Mouse (Mus musculus): ENCODE results near the gene F2rl1.
"Not testable (repeated sequence)": the region's sequence is repeated elsewhere in the genome, so short reads cannot be mapped to it uniquely, and the experiment has no call there.

The F2rl1 gene

DNA sequence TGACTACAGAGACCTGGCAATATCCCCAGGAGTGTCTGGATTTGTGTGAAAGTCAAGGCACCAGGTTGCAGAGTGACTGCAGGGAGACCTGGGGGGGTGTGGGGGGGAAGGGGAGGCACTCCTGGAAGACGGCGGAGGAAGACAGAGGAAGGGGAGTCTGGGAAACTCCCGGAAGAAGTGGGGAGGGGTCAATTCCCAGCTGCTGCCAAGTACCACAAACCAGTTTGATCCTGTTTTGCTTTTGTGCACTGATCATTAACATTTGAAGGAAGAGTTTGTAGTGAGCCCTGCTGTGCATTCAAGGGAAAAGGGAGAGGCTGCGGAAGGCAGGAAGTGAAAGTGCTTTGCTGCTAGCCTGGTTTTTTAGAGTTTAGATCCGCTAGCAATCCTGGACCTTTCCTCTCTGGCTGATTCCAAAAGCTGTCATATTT is 9.1 kb upstream of the F2rl1 start:
- in situ Hi-C loops (cut with MboI): no loop called here

DNA sequence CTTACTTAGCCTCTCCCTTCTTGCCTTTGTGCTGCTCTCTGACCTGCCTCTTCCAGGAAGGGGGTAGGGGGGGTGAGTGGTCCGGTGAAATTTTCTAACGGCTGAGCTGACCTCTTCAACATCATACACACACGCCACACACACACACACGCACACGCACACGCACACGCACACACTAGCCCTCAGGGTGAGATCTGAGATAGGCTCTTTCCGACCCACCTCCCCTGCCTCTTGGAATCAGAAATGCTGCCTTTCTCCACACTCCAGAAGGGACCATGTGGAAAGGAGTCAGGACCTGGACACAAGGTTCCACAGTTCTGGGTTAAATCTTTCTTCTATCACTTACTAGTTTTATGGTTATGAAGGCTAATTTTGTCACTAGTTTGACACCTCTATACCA is 8.6 kb upstream of the F2rl1 start:
- in situ Hi-C loops (cut with MboI): no loop called here

DNA sequence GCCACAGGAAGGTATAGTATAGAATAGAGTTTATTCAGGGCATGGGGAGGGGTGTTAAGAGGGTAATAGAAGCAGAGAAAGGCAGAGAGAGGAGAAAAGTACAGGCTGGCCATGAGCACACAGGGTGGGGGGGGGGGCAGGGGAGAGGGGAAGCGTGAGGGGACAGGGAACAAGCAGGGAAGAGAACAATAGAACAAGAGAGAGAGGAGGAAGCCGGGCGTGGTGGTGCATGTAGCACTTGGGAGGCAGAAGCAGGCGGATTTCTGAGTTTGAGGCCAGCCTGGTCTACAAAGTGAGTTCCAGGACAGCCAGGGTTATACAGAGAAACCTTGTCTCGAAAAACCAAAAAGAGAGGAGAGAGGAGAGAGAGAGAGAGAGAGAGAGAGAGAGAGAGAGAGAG is 8.1 kb upstream of the F2rl1 start:
- in situ Hi-C loops (cut with MboI): not testable (repeated sequence)

DNA sequence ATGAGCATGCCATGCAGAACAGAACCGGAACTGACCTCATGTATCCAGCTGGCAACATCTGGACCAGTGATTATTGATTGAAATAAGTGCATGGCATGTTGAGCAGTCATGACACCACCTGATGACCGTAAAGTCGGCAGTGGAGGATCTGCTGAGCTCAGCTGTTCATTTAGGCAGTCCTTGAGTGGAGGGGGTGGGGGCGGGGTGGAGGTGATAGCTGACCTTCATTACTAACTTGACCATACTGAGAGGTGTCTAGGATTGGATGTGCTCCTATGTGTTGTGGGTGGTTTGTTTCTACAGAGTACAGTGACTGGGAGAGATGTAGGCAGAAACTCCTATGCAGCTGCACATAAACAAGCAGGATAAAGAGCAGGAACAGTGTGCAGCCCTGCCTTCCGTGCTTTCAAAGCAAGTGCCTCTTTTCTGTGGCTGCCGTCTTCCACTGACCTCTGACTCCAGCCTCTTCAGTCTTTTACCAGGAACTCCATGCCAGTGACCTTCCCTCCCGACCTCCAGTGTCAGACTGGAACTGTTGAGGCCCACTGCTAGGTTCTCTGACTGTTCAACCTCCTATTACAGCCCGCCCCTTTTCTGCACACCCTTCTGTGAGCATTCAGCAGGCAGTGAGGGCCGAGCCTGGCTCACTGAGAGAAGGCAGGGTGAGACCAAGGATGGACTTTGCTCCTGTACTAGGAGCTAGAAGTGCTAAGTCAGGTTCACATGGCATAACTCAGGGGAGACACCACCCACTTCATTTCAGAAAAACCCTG is 6.4 kb upstream of the F2rl1 start:
- in situ Hi-C loops (cut with MboI): no loop called here

DNA sequence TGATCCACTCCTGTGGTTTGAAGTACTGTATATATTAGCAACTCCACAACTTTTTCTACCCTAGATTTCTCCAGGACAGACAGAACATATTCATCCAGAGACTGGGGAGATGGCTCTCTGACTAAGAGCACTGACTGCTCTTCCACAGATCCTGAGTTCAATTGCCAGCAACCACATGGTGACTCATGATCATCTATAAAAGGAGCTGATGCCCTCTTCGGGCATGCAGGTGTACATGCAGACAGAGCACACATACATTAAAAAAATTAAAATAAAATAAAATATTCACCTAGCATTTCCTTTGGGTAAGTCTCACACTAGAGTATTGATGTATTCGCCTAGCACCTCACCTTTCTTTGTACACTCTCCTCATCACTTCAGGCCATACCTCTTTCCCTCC is 4.2 kb upstream of the F2rl1 start:
- in situ Hi-C loops (cut with MboI): no loop called here

DNA sequence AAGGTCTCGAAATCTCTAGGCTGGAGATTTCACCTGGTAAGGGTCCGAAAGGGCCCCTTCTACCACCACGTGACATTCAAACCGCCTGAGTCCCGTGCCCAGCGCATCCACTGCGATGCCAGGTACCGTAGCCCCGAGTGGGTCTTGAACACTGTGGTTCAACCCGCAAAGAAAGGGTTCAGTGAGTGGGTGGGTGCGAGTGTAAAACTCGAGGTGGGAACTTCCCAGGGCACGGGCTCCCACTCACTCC is 678 bp downstream of the F2rl1 start:
- in situ Hi-C loops (cut with MboI): no loop called here

DNA sequence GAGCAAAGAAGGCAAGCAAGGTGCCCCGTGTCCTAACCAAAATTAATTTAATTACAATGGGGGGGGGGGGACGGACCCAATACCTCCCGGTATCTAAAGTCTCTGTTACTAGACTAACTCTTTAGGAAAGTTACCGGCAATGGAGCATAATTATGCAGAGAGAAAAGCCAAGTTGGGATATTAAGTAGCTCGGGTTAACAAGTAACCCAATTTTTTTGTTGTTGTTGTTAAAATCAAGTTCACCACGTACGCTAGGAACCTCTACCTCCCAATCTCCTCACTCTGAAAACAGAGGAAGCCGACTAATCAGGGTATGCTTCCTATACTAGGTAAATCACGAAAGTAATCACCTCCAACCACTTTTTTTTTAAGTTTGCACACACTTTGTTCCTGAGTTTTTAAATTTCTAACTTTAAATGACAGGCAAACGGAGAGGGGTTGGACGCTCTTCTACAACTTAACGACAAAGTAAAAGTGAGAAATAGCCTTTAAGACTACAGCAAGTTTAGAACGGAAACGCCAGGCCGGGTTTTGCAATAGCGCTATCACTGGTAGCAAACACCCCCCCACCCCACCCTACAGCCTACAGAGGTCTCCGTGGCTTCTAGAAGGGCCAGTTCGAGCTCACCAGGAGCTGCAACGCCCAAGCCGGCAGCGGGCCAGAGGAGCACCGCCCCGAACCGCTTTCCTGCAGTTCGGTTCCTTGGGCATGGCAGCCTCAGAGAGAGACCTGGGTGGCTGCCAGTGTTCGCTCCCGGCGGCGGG is 1.2 kb downstream of the F2rl1 start:
- in situ Hi-C loops (cut with MboI): no loop called here

DNA sequence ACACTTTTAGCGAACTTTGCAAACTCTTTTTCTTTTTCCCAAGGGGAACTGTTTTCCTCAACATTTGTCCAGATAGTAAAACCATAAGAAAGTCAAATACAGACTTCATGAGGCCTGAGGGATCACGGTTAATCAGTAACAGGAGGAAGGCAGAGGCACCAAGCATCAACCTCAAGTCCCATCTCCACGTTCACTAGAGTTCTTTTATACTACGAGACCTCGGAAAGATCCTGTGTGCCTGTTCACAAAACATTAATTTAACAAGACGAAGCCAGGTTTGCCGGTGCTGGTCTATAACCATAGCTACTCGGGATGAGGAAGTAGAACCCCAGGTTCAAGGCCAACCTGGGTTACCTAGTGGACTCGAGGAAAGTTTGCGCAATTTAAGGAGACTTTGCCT is 2.9 kb downstream of the F2rl1 start:
- in situ Hi-C loops (cut with MboI): no loop called here

DNA sequence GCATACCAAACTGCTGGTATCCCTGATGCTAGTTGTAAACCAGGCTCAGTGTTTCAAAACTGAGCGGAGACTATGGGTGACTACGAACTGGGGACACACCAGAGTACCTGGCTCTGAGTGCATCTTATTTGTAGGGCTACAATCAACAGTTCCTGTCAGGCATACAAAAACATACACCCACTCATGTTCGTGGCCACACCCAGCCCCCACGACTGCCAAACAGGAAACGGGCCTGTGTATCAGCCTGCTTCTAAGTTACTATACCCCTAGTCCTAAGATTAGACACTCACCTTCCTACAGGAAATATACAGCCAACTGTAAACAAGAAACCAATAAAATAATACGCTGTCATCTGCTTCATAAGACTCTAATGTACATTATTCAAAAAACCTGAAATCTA is 4.0 kb downstream of the F2rl1 start:
- in situ Hi-C loops (cut with MboI): no loop called here

DNA sequence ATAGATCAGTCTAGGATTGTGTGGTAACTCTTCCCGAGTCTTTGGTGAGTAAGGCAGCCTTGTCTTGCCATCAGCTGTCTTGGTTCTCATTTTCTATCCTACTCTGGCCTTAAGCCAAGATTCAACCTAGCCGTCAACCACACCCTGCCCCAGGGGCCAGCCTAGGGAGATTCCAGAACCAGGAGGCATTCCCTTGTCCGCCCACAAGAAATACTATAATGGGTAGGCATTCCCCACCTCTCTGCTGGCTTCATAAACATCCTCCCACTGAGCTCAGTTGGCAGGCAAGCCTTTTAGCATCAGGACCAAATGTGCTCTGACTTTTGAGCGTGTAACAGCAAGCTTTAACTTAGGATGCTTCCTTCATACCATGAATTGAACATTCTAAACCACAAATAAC is 10.3 kb downstream of the F2rl1 start:
- in situ Hi-C loops (cut with MboI): no loop called here

DNA sequence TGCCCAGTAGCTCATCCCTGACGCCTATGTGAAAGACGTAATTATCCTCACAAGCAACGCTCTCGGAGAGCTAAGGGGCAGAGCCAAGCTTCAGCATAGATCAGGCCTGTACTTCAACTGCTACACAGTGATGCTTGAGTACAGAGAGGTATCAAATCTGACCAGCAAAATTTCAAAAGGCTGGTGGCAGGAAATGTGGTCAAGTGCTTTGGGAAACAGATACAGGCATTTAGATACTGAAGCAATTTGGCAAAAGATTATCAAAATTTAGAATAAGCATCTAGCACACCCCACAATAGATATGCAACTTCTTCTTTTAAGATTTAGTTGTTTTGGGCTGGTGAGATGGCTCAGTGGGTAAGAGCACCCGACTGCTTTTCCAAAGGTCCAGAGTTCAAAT is 15.0 kb downstream of the F2rl1 start:
- in situ Hi-C loops (cut with MboI): no loop called here

DNA sequence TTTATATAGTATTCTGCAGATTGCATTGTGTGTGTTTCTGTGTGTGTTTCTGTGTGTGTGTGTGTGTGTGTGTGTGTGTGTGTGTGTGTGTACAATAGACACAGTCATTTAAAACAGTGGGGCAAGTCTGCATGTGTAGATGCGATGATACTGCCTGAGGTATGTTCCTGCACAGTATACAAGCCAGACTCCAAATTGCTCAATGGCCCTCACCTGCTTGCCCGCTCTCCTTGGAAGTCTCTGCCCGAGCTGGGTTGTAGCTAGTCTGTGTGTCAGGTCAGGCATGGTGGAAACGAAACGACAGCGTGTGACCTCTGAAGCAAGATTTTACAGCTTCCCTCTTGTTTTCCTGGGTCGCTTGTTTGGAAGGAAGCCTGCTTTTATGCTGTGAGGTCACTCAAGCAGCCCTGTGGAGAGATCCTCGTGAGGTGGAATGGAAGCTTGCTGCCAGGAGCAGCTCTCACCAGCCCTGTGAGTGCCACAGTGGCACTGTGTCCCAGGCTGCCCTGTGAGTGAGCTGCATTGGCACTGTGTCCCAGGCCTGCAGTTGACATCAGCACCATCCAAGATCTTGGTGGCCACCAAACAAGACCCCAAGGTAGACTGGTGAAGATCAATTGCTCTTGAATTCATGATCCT is 21.6 kb downstream of the F2rl1 start:
- in situ Hi-C loops (cut with MboI): no loop called here

DNA sequence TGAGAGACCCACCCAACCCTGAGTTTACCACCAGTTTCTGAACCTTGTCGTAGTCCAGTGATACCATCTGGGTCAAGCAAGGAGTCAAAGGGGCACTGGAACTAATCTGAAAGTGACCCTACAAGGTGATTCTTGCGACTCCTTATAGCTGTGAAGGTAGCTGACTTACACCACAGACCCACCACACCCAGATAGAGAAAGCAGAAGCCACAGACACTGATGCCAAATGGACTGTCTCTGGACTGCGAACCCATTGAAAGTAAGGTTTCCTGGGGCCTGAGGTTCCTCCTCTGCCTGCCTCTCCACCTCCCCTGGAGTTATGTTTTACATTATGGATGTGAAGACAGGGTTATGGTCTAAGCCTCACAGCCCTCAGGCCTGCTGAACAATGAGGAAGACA is 28.4 kb downstream of the F2rl1 start:
- in situ Hi-C loops (cut with MboI): no loop called here

DNA sequence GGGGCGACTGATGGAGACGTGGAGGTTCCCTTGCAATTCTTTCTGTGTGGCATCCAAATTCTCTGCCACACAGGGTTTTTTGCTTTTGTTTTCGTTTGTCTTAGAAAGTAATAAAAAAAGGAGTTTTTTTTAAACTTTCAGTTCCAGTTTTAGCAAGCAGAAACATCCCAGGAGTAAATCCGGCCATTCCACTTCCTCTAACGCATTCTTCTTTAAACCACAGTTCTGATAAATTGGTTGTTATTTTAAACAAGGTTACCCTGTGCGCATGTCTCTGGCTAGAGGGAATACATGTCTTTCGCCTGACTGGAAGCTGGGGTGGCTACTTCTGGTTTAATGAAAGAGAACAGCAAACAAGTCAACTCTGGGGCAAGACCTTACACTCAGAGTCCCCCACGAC is 30.2 kb downstream of the F2rl1 start:
- in situ Hi-C loops (cut with MboI): no loop called here

DNA sequence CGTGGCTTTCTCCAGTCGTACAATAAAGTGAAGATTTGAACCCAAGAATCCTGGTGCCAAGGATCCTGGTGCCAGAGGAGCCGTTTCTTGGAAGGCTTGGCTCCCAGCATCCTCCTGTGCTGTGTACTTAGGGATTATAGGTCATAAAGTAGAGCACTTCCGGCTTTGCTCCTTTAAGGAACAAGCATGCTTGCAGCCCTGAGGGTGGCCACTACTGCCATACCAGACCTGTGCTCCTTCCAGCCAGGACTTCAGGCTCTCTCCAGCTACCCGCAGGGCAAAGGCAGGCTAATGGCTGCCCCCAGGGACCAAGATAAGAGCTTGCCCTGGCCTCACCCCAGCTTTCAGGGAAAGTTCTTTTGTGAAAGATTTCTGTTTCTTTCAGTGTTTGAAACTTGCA is 31.7 kb downstream of the F2rl1 start:
- in situ Hi-C loops (cut with MboI): no loop called here

DNA sequence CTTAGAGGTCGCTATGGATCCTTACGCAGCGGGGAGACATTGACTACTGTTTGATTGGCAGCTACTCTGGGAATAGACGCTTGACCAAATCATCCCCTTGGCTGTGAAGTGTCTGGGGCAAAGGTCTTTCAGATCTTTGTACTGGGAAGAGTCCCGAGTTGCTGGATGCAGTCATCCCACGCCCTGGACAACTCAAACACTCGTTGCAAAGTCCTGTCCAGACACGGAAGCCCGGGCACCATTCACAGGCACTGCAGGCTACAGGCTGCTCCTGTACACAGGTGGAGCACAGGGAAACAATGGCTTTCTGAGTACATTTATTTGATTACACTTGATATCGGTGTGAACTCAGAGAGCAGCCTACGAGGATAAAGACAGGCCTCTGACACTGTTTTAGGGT is 33.7 kb downstream of the F2rl1 start:
- in situ Hi-C loops (cut with MboI): no loop called here

DNA sequence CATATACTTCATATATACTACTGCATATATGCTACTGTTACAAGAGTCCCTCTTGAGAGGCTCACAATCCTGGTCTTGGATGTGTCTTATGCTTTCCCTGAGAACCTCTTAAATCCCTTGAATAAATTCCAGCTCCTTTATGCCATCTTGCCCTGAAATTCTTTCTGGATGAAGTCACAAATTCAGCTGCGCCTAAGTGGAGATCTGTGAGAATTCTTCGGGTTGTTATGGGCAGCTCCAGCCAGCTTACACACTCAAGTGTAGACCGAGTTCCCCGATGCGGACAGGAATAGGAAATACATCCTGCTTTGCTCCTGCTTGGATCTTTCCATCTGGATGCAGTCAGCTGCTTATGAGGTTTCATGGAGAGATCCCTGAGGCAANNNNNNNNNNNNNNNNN is 40.4 kb downstream of the F2rl1 start:
- in situ Hi-C loops (cut with MboI): loop anchor here (10.0 kb wide), 1 partner anchor 100 kb away; no protein-coding TSS in a partner anchor

DNA sequence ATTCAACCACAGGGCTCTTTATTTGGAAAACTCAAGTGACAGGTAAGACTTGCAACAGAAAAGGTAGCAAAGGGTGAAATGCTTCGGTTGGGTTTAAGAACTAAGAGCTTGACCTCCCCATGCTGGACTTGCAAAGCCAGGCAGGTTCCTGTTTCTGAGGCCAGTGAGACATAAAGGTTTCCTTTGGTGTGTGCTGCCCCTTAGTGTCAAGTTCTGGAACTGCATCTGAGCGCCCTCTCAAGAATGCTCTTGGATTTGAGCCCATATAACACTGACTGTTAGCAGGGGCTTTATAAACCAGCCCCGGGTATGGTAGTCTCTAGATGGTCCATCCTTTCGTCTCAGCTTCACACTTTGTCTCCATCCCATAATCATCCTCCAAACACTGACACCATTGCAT is 43.6 kb downstream of the F2rl1 start:
- in situ Hi-C loops (cut with MboI): loop anchor here (10.0 kb wide), 1 partner anchor 97 kb away; no protein-coding TSS in a partner anchor

DNA sequence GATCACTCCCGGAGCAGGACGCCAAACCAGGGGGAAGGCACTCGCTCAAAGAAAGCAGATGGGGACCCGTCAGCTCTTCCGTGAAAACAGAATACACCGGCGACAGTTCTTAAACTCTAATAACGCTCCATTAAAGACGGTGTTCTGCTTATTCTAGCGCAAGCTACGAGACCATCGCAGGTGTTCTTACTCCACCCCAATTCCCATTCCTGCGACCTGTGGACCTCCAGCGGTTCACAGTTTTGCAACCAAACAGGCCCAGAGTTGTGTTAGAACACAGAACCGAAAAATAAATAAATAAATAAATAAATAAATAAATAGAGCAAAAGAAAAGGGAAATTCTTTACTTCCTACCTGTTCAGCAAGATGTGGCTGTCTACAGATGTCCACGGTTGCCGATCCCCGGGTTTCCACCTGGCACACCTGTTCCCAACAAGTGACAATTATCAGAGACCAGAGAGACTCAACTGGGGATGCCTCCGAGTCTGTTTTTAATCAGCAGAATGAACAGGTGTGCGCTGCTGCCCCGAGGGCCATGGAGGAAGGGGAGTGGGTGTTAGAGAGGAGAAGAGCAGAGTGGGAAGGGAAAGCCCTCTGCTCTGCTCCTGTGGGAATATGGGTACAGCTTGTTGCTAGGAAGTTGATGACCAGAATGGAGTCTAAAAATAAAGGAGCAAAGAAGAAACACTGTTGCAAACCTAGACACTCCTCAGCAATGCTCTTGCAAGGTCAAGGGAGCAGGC is 46.2 kb downstream of the F2rl1 start, which contains the start of gene S100z:
Gene S100z (minus strand): TSS at position 51 of the 743 bp plus-strand sequence.
- in situ Hi-C loops (cut with MboI): no loop called here

DNA sequence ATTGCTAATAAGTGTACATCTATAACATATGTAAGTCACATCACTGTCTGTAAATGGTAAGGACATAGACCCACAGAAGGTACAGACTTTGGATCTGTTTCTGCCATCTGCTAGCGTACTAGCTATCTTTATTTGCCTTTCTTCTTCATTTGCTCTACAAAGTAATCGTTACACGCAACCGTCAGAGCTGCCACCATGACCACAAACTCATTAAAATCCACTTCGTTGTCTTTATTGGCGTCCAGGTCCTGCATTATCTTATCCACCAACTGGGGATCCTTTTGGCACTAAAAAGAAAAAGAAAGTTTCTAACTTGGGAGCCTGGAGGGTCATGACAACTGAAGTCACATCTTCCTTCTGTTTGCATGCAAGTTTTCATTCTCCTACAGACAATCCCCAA is 47.9 kb downstream of the F2rl1 start:
- in situ Hi-C loops (cut with MboI): no loop called here

DNA sequence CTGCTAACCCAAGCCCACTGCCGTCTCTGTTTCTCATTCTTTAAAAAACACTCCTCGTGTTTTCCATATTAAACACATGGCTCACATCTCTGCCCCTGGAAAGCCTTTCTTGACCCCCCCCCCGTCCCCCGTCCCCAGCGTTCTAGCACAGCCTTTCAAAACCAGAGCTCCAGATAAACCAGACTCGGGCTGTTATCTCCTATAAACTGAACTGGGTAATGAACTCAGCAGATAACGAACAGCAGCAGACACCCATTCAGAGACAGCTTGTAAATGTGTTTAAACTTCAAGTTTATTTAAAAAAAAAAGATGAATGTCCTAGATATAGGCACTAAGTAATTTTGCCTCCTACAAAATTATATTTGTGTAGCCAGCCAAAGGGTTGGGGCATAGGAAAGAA is 49.9 kb downstream of the F2rl1 start:
- in situ Hi-C loops (cut with MboI): no loop called here

DNA sequence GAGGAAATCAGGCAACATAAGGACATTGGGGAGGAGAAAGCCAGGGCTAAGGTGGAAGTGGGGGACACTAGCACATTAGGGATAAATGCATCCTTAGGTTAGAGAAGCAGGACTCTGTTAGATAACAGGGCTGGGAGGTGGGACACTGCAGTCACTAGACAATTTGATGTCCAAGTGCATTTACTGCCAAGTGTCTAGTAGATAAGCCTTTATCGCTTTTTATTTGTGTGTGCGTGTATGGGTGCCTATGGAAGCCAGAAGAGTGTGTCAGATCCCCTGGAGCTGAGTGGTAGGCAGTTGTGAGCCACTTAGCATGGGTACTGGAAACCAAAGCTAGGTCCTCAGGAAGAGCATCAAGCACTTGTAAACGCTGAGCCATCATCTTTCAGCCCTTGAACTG is 50.7 kb downstream of the F2rl1 start:
- in situ Hi-C loops (cut with MboI): no loop called here

Data from mature B cell (primary cell).